Mouse (Mus musculus) embryonic facial prominence, embryonic 13.5 days (tissue): Measurements from ENCODE around the gene Ctsh. TPM values are rescaled to one million over a fixed set of nuclear protein-coding genes. Genes with fewer than 3 reads are reported as not detected.
"Not testable (repeated sequence)": the region's sequence is repeated elsewhere in the genome, so short reads cannot be mapped to it uniquely, and the experiment has no call there.

Experiments used
- ATAC-seq: fragments of 200-750 bp; cut with Nextera tagmentation; 2 replicates; pipeline ENCODE4 v1.8.0; 2017; ENCODE audit warnings: low read depth; ENCODE audit not compliant: insufficient number of reproducible peaks, insufficient read depth, low FRiP score, low TSS enrichment
- H3K27ac ChIP-seq: fragments of 300-500 bp; sonication (generic); 2 replicates; pipeline ENCODE4 v1.5.1; 2015; ENCODE audit warnings: moderate library complexity, mild to moderate bottlenecking, inconsistent platforms
- H3K27me3 ChIP-seq: fragments of 300-500 bp; sonication (generic); 2 replicates; pipeline ENCODE4 v1.6.1; 2015; ENCODE audit warnings: mild to moderate bottlenecking, inconsistent platforms
- H3K36me3 ChIP-seq: fragments of 300-500 bp; sonication (generic); 2 replicates; pipeline ENCODE4 v1.6.1; 2015; ENCODE audit warnings: mild to moderate bottlenecking, inconsistent platforms
- H3K4me1 ChIP-seq: fragments of 300-500 bp; sonication (generic); 2 replicates; pipeline ENCODE4 v1.6.1; 2015; ENCODE audit warnings: inconsistent platforms
- H3K4me2 ChIP-seq: fragments of 300-500 bp; sonication (generic); 2 replicates; pipeline ENCODE4 v1.6.1; 2015; ENCODE audit warnings: moderate library complexity, mild to moderate bottlenecking, inconsistent platforms
- H3K4me3 ChIP-seq: fragments of 300-500 bp; sonication (generic); 2 replicates; pipeline ENCODE4 v1.5.1; 2015; ENCODE audit warnings: mild to moderate bottlenecking, inconsistent platforms
- H3K9ac ChIP-seq: fragments of 300-500 bp; sonication (generic); 2 replicates; pipeline ENCODE4 v1.6.1; 2015; ENCODE audit warnings: mild to moderate bottlenecking, inconsistent platforms
- H3K9me3 ChIP-seq: fragments of 300-500 bp; sonication (generic); 2 replicates; pipeline ENCODE4 v1.6.1; 2016; ENCODE audit warnings: inconsistent platforms
- WGBS: fragments of 180-500 bp; shearing (Covaris S2); methylation state at CpG from one replicate; pipeline ENCODE4 v1.1.7; 2015; ENCODE audit warnings: mixed read lengths; 5-methylcytosine and 5-hydroxymethylcytosine counted together
- polyA plus RNA-seq: library from polyadenylated mRNA; unstranded; fragments of >200 nt; fragmentation: Nextera tagmentation; extraction: Ambion mirVana; gene quantifications from 2 replicates; pipeline ENCODE4 v1.2.1, GENCODE M21; 2015

The Ctsh gene
- polyA plus RNA-seq, 1 experiment from 2014 or later = 16.4 TPM

DNA sequence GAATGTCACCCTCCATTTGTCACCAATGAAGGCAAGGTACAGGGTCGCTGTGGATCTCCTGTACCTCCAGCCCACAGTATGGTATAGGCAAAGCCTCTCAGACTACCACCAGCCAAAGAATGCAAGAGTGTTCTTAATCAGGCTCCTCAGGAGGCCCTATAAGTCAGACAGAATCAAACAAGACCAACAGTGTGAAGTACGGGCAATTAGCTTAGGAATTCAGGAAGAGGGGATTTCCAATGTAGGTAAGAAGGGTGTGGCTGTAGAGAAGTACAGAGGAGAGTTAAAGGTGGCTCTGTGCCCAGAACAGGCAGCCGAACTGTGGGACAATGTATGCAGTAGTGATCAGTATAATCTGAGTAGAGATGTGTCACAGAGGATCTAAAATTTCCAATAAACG is 17.6 kb upstream of the Ctsh start:
- Histone ChIP-seq H3K9me3 (no peaks in the 10 kb centered on the region), H3K27me3 (no peaks in the 10 kb centered on the region), H3K27ac (no peak overlapping the region), H3K36me3 (no peaks in the 10 kb centered on the region), H3K9ac (no peak overlapping the region), H3K4me3 (no peak overlapping the region), H3K4me1 (no peaks in the 10 kb centered on the region), H3K4me2 (no peak overlapping the region)
- ATAC-seq = peak; percentile 34; the same call in 1 of the 2 replicates
- 73% methylated on average over 4 of the region's 4 CpGs for WGBS

DNA sequence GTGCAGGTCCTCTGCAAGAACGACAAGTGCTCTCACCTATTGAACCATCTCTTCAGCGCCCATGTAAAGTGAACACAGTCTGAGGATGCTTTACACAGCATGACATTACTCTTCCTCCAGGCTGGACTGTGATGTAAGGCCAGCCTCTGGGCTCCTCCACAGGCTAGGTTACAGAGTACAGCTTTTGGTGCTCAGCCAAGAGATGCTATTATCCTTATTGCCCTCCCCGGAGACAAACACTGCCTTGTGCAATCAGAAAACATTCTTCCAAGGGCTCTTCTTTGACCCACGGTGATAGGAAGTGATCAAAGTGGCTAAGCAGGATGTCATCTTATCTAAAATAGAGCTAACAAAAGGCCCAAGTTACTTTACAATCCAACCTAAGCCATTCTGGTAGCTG is 15.4 kb upstream of the Ctsh start:
- H3K27me3 ChIP-seq = no peaks in the 10 kb centered on the region
- H3K4me1 ChIP-seq = no peaks in the 10 kb centered on the region
- no peak overlapping the region for H3K27ac ChIP-seq
- H3K9ac ChIP-seq = no peak overlapping the region
- no peaks in the 10 kb centered on the region for H3K36me3 ChIP-seq
- no peak overlapping the region for H3K4me3 ChIP-seq
- H3K4me2 ChIP-seq = no peak overlapping the region
- 80% methylated on average over 4 of the region's 4 CpGs for WGBS
- no peaks in the 10 kb centered on the region for H3K9me3 ChIP-seq
- no peak for ATAC-seq

- Histone ChIP-seq H3K27ac (no peak overlapping the region), H3K27me3 (no peaks in the 10 kb centered on the region), H3K4me2 (no peak overlapping the region), H3K4me3 (no peak overlapping the region), H3K9ac (no peak overlapping the region), H3K36me3 (no peaks in the 10 kb centered on the region), H3K4me1 (no peaks in the 10 kb centered on the region), H3K9me3 (no peaks in the 10 kb centered on the region)
- WGBS = 82% methylated on average over 2 of the region's 2 CpGs
- no peak for ATAC-seq
Measured at GRCm38 (mm10) chr9:90040916-90041315, 13.0 kb upstream of the Ctsh start.

DNA sequence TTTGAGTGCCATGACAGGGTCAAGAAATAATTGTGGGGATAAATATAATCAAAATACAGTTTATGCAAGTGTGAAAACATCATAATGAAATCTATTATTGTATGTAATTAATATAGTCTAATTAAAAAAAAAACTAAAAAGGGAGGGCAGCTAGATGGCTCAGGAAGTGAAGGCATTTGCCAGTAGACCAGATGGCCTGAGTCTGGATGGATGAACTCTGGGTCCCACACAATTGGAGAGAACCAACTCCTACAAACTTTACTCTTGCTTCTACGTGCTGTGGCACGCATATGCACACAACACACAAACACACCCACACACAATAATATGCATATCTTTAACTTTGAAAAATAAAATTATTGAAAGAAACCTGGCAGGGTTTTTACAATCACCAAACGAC is 12.4 kb upstream of the Ctsh start:
- Histone ChIP-seq H3K27ac (no peak overlapping the region), H3K27me3 (no peaks in the 10 kb centered on the region), H3K4me1 (no peaks in the 10 kb centered on the region), H3K4me2 (no peak overlapping the region), H3K36me3 (no peaks in the 10 kb centered on the region), H3K9me3 (0 out of 2 replicates have a peak, but pooled peaks cover 2% of the 10 kb centered on the region), H3K9ac (no peak overlapping the region), H3K4me3 (no peak overlapping the region)
- no peak for ATAC-seq
- WGBS = 93% methylated on average over 3 of the region's 3 CpGs

DNA sequence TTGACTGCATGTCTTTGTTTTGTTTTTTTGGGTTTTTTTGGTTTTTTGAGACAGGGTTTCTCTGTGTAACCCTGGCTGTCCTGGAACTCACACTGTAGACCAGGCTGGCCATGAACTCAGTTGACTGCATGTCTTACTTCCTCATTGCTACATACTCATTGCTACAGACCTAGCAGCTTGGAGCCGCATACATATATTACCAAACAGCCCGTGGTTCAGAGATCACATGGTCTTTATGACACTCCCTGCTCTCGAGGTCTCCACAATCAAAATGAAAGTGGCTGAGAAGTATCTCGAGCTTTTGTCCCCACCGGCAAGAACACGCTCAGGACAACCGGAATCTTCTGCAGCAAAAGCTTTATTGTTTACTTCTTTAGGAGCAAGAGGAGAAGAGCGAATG is 11.0 kb upstream of the Ctsh start:
- ATAC-seq, H3K9ac ChIP-seq, H3K4me1 ChIP-seq, H3K36me3 ChIP-seq, H3K27me3 ChIP-seq, H3K4me2 ChIP-seq, H3K27ac ChIP-seq, H3K4me3 ChIP-seq, H3K9me3 ChIP-seq: not testable (repeated sequence)
- 90% methylated on average over 8 of the region's 8 CpGs for WGBS

- Histone ChIP-seq H3K27me3 (no peaks in the 10 kb centered on the region), H3K9me3 (0 out of 2 replicates have a peak, but pooled peaks cover 2% of the 10 kb centered on the region), H3K27ac (no peak overlapping the region), H3K4me3 (no peak overlapping the region), H3K9ac (no peak overlapping the region), H3K4me2 (no peak overlapping the region), H3K4me1 (no peaks in the 10 kb centered on the region), H3K36me3 (no peaks in the 10 kb centered on the region)
- ATAC-seq = no peak
- 89% methylated on average over 7 of the region's 7 CpGs for WGBS
Measured at GRCm38 (mm10) chr9:90045191-90045590, 8.8 kb upstream of the Ctsh start.

GRCm38 (mm10) chr9:90047937-90048627 is 5.9 kb upstream of the Ctsh start:
- Histone ChIP-seq H3K4me1 (no peaks in the 10 kb centered on the region), H3K4me3 (no peak overlapping the region), H3K27ac (no peak overlapping the region), H3K9ac (no peak overlapping the region), H3K9me3 (0 out of 2 replicates have a peak, but pooled peaks cover 2% of the 10 kb centered on the region), H3K4me2 (no peak overlapping the region), H3K36me3 (no peaks in the 10 kb centered on the region), H3K27me3 (no peaks in the 10 kb centered on the region)
- 67% methylated on average over 5 of the region's 5 CpGs for WGBS
- no peak for ATAC-seq

- H3K27ac ChIP-seq = no peak overlapping the region
- peak overlapping the region; percentile 71 for H3K9ac ChIP-seq
Measured at GRCm38 (mm10) chr9:90054371-90055145, 606 bp downstream of the Ctsh start.

GRCm38 (mm10) chr9:90055409-90055808 is 1.5 kb downstream of the Ctsh start:
- WGBS = 50% methylated on average over 5 of the region's 5 CpGs
- no peaks in the 10 kb centered on the region for H3K36me3 ChIP-seq
- H3K4me2 ChIP-seq = peak overlapping the region; percentile 89
- no peak overlapping the region for H3K9ac ChIP-seq
- H3K27me3 ChIP-seq = 0 out of 2 replicates have a peak, but pooled peaks cover 6% of the 10 kb centered on the region
- peaks cover 7% of the 10 kb centered on the region for H3K4me1 ChIP-seq
- H3K4me3 ChIP-seq = no peak overlapping the region
- no peak overlapping the region for H3K27ac ChIP-seq
- H3K9me3 ChIP-seq = no peaks in the 10 kb centered on the region
- ATAC-seq = no peak

More at GRCm38 (mm10) chr9:90054371-90055145, 606 bp downstream of the Ctsh start:
- H3K9me3 ChIP-seq = no peaks in the 10 kb centered on the region
- peak overlapping the region; percentile 49 for H3K4me3 ChIP-seq
- H3K36me3 ChIP-seq = no peaks in the 10 kb centered on the region
- peak overlapping the region; percentile 89 for H3K4me2 ChIP-seq
- H3K4me1 ChIP-seq = peaks cover 7% of the 10 kb centered on the region
- 0 out of 2 replicates have a peak, but pooled peaks cover 6% of the 10 kb centered on the region for H3K27me3 ChIP-seq
- under 1% methylated on average over 37 of the region's 37 CpGs for WGBS
- peak; percentile 57; the same call in 1 of the 2 replicates for ATAC-seq

- Histone ChIP-seq H3K4me3 (no peak overlapping the region), H3K27me3 (0 out of 2 replicates have a peak, but pooled peaks cover 6% of the 10 kb centered on the region), H3K36me3 (no peaks in the 10 kb centered on the region), H3K9ac (no peak overlapping the region), H3K4me2 (no peak overlapping the region), H3K9me3 (no peaks in the 10 kb centered on the region), H3K27ac (no peak overlapping the region), H3K4me1 (peaks cover 7% of the 10 kb centered on the region)
- no peak for ATAC-seq
- 68% methylated on average over 3 of the region's 3 CpGs for WGBS
Measured at GRCm38 (mm10) chr9:90055911-90056310, 2.0 kb downstream of the Ctsh start.

- peaks cover 7% of the 10 kb centered on the region for H3K4me1 ChIP-seq
- no peak for ATAC-seq
- WGBS = 89% methylated on average over 2 of the region's 2 CpGs
- H3K9ac ChIP-seq = no peak overlapping the region
- 0 out of 2 replicates have a peak, but pooled peaks cover 6% of the 10 kb centered on the region for H3K27me3 ChIP-seq
- H3K27ac ChIP-seq = no peak overlapping the region
- no peak overlapping the region for H3K4me2 ChIP-seq
- H3K36me3 ChIP-seq = no peaks in the 10 kb centered on the region
- H3K4me3 ChIP-seq = no peak overlapping the region
- H3K9me3 ChIP-seq = no peaks in the 10 kb centered on the region
Measured at GRCm38 (mm10) chr9:90056716-90057115, 2.8 kb downstream of the Ctsh start.
